Mouse (Mus musculus) intestine, embryonic 15.5 days (tissue): ENCODE results near the gene Rab29. TPM values are rescaled to one million over a fixed set of nuclear protein-coding genes. Genes with fewer than 3 reads are reported as not detected.

Experiments
- ATAC-seq: fragments of 200-750 bp; cut with Nextera tagmentation; 2 replicates; pipeline ENCODE4 v1.8.0; 2017; ENCODE audit warnings: moderate TSS enrichment, moderate library complexity
- H3K27ac ChIP-seq: fragments of 300-500 bp; sonication (generic); 2 replicates; pipeline ENCODE4 v1.5.1; 2015; ENCODE audit warnings: mild to moderate bottlenecking, inconsistent platforms
- H3K27me3 ChIP-seq: fragments of 300-500 bp; sonication (generic); replicated peaks from 2 replicates; pipeline ENCODE4 v1.6.1; 2015; ENCODE audit warnings: inconsistent platforms
- H3K36me3 ChIP-seq: fragments of 300-500 bp; sonication (generic); 2 replicates; pipeline ENCODE4 v1.6.1; 2015; ENCODE audit warnings: inconsistent platforms
- H3K4me1 ChIP-seq: fragments of 300-500 bp; sonication (generic); replicated peaks from 2 replicates; pipeline ENCODE4 v1.6.1; 2015; ENCODE audit warnings: inconsistent platforms
- H3K4me2 ChIP-seq: fragments of 300-500 bp; sonication (generic); replicated peaks from 2 replicates; pipeline ENCODE4 v1.6.1; 2015; ENCODE audit warnings: mild to moderate bottlenecking, inconsistent platforms
- H3K4me3 ChIP-seq: fragments of 300-500 bp; sonication (generic); replicated peaks from 2 replicates; pipeline ENCODE4 v1.5.1; 2015; ENCODE audit warnings: inconsistent platforms
- H3K9ac ChIP-seq: fragments of 300-500 bp; sonication (generic); 2 replicates; pipeline ENCODE4 v1.6.1; 2015; ENCODE audit warnings: inconsistent platforms
- H3K9me3 ChIP-seq: fragments of 300-500 bp; sonication (generic); 2 replicates; pipeline ENCODE4 v1.6.1; 2016; ENCODE audit warnings: inconsistent platforms
- WGBS: fragments of 180-500 bp; shearing (Covaris S2); methylation state at CpG from one replicate; pipeline ENCODE4 v1.1.7; 2015; 5-methylcytosine and 5-hydroxymethylcytosine counted together
- polyA plus RNA-seq: library from polyadenylated mRNA; unstranded; fragments of >200 nt; fragmentation: Nextera tagmentation; extraction: Ambion mirVana; gene quantifications from 2 replicates; pipeline ENCODE4 v1.2.1, GENCODE M21; 2015

The Rab29 gene
- polyA plus RNA-seq, 1 experiment from 2014 or later = 19.4 TPM

DNA sequence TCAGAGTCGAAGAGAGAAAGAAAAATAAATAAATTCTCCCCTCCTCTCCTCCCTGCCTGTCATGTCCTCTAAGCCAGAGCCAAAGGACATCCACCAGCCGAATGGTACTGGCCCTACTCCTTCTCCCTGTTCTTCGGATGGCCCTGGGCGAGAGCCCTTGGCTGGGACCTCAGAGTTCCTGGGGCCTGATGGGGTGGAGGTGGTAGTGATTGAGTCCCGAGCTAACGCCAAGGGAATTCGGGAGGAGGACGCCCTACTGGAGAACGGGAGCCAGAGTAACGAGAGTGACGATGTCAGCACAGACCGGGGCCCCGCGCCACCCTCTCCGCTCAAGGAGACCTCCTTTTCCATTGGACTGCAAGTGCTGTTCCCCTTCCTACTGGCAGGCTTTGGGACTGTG is 36.5 kb upstream of the Rab29 start:
- H3K9ac ChIP-seq = no peak overlapping the region
- peaks cover 9% of the 10 kb centered on the region for H3K4me1 ChIP-seq
- H3K36me3 ChIP-seq = no peaks in the 10 kb centered on the region
- no peak overlapping the region for H3K4me3 ChIP-seq
- WGBS = 90% methylated on average over 15 of the region's 15 CpGs
- H3K4me2 ChIP-seq = no peak overlapping the region
- no peak for ATAC-seq
- H3K27me3 ChIP-seq = no peaks in the 10 kb centered on the region
- no peak overlapping the region for H3K27ac ChIP-seq
- H3K9me3 ChIP-seq = no peaks in the 10 kb centered on the region

DNA sequence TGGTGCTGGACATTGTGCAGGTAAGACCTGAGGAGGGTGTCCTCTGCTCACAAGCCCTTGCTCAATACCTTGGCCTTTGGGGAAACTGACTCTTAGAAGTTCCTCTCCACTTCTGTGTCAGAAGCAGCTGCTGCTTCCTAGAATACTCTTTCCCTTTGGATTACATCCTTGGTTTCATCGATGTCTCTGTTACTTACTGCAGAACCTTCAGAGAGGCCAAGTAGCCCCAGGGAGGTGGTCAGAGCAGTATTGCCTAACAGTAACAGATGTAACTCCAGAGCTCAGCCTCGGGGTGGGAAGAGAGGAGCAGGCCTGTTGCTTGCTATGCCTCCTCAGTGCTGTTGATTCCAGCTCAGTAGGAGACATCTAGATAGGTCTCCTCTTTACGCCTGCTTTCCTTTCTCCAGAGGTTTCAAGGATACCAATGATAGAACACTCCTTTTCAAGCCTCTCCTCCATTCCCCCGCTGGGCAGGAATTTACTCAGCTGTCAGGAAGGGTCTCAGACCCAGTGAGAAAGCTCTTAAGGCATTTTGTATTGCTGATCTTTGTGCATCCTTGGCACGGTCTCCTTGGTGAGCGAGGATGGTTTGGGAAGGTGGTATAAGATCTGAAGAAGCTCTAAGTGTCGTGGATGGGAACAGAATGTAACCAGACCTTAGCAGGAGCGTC is 35.9 kb upstream of the Rab29 start:
- no peak overlapping the region for H3K9ac ChIP-seq
- no peak overlapping the region for H3K4me3 ChIP-seq
- no peaks in the 10 kb centered on the region for H3K9me3 ChIP-seq
- no peaks in the 10 kb centered on the region for H3K36me3 ChIP-seq
- H3K4me1 ChIP-seq = peaks cover 9% of the 10 kb centered on the region
- H3K27me3 ChIP-seq = no peaks in the 10 kb centered on the region
- H3K4me2 ChIP-seq = no peak overlapping the region
- 79% methylated on average over 8 of the region's 8 CpGs for WGBS
- H3K27ac ChIP-seq = no peak overlapping the region
- ATAC-seq = no peak

DNA sequence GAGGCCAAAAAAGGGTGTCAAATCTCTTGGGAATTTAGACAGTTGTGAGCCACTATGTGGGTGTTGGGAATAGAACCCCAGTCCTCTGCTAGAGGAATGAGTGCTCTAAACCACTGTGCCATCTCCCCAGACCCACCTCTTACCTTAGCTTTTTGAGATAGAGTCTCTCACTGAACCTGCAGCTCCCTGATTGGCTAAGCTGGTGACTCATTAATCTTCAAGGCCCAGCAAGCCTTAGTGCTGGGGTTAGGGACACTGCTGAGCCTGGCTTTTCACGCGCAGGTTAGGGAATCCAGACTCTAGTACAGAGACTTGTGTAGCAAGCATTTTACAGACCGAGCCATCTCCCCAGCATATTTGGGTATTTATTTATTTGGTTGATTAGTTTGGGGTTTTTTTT is 30.0 kb upstream of the Rab29 start:
- peaks cover 9% of the 10 kb centered on the region; the same call in 1 of the 2 replicates for H3K36me3 ChIP-seq
- WGBS = 78% methylated on average over 3 of the region's 3 CpGs
- no peak overlapping the region for H3K4me2 ChIP-seq
- no peak overlapping the region for H3K27ac ChIP-seq
- no peaks in the 10 kb centered on the region for H3K9me3 ChIP-seq
- no peaks in the 10 kb centered on the region for H3K4me1 ChIP-seq
- no peaks in the 10 kb centered on the region for H3K27me3 ChIP-seq
- H3K9ac ChIP-seq = no peak overlapping the region
- no peak overlapping the region for H3K4me3 ChIP-seq
- ATAC-seq = no peak

DNA sequence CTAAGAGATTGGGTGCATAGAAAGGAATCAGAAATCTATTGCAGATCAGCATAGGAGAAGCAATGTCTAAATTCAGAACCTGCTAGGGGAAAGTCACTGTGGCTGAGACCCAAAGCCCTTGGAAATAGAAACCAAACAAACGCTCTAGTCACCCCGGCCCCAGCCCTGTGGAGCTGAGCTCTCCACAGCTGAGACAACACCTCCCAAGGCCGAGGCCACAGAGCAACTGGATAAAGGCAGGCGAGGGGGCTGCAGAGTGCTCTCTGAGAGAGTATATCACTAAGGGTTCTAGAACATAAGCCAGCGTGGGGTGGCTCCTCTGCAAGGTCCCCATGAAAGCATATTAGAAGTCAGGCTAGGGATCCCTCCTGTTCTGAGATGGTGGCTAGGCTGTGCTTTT is 28.5 kb upstream of the Rab29 start:
- ATAC-seq = 0 out of 2 replicates have a peak, but pooled peaks have one; percentile 58
- peaks cover 21% of the 10 kb centered on the region; the same call in 1 of the 2 replicates for H3K36me3 ChIP-seq
- no peaks in the 10 kb centered on the region for H3K4me1 ChIP-seq
- WGBS = 75% methylated on average over 5 of the region's 5 CpGs
- H3K9ac ChIP-seq = no peak overlapping the region
- no peak overlapping the region for H3K4me2 ChIP-seq
- H3K4me3 ChIP-seq = no peak overlapping the region
- H3K27ac ChIP-seq = no peak overlapping the region
- H3K27me3 ChIP-seq = no peaks in the 10 kb centered on the region
- H3K9me3 ChIP-seq = no peaks in the 10 kb centered on the region

DNA sequence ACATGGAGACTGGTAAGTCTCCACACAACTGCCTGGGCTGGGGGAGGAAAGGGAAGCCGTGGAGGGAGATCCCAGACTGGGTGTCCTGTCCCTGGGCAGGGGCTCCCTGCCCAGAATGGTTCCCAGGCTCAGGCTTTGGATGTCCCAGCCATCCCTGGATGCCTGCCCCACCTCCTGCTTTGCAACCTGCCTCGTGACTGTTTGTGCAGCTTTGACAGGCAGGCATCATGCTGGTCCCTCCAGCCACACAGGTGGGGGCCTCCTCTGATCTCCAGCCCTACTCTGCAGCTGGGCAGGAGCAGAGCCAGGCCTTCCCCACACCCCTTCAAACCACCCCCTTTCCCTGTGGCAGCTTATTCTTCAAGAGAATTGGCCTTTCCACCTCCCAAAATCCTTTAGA is 27.7 kb upstream of the Rab29 start:
- Histone ChIP-seq H3K4me3 (no peak overlapping the region), H3K4me2 (no peak overlapping the region), H3K9ac (no peak overlapping the region), H3K36me3 (peaks cover 26% of the 10 kb centered on the region), H3K27me3 (no peaks in the 10 kb centered on the region), H3K4me1 (no peaks in the 10 kb centered on the region), H3K9me3 (no peaks in the 10 kb centered on the region), H3K27ac (no peak overlapping the region)
- WGBS = 68% methylated on average over 2 of the region's 2 CpGs
- no peak for ATAC-seq

DNA sequence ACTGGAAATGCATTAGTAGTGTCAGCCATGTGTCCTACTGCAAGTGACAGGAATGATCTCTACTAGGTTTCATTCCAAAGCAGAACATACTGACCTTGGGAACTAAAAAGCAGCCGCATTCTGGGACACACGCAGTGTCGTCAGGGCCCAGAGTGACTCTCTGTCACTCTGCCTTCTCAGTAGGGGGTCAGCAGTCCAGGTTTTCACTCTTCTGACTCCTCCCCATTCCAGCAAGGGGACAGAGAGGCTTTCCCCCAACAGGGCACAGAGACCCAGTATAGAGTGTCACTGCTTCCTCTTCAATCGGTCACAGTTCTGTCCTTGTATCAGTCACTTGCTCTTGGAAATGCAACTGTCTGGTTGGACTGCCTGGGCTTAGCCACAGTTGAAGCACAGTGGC is 24.8 kb upstream of the Rab29 start:
- no peak overlapping the region for H3K4me2 ChIP-seq
- peaks cover 38% of the 10 kb centered on the region for H3K36me3 ChIP-seq
- 94% methylated on average over 4 of the region's 4 CpGs for WGBS
- H3K27ac ChIP-seq = no peak overlapping the region
- H3K9me3 ChIP-seq = no peaks in the 10 kb centered on the region
- no peak overlapping the region for H3K9ac ChIP-seq
- no peaks in the 10 kb centered on the region for H3K4me1 ChIP-seq
- ATAC-seq = no peak
- H3K27me3 ChIP-seq = no peaks in the 10 kb centered on the region
- H3K4me3 ChIP-seq = no peak overlapping the region

DNA sequence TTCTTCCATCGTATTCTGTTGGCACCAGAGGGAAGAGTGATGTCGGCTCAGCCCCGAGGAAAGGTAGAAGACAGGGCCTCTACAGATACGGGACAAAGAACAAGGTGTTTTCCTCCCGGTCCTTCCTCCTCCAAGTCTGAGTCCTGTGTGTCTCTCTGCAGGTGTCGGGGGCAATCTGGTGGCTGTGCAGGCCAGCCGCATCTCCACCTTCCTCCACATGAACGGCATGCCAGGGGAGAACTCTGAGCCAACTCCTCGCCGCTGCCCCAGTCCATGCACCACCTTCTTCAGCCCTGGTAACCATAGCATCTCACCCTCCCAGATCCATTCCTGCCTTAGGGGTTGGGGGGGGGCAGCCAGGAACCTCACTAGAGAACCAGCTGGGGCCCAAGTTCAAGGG is 23.3 kb upstream of the Rab29 start:
- no peaks in the 10 kb centered on the region for H3K9me3 ChIP-seq
- H3K9ac ChIP-seq = no peak overlapping the region
- no peak for ATAC-seq
- no peak overlapping the region for H3K4me3 ChIP-seq
- no peaks in the 10 kb centered on the region for H3K4me1 ChIP-seq
- H3K27ac ChIP-seq = no peak overlapping the region
- H3K36me3 ChIP-seq = peaks cover 38% of the 10 kb centered on the region
- WGBS = 93% methylated on average over 10 of the region's 10 CpGs
- no peaks in the 10 kb centered on the region for H3K27me3 ChIP-seq
- no peak overlapping the region for H3K4me2 ChIP-seq

DNA sequence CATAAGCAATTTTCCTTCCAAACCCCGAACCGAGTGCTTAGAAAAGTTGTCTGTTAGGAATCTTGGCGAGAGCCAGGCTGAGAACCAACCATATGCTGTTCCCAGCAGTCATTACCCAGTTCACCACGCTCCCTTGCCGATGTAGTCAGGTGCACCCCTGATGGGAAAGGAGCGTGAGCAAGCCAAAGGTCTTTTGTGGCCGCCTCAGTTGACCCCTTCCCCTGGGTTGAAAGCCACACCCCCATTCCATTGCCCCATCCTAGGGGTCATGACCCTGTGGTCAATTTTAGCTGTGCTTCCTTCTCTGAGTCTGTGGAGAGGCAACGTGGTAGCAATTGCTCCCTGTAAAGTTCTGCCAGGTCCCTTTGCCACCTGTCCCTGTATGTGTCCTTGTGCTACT is 22.1 kb upstream of the Rab29 start:
- 80% methylated on average over 8 of the region's 8 CpGs for WGBS
- no peak overlapping the region for H3K9ac ChIP-seq
- no peak overlapping the region for H3K4me2 ChIP-seq
- no peaks in the 10 kb centered on the region for H3K9me3 ChIP-seq
- no peaks in the 10 kb centered on the region for H3K27me3 ChIP-seq
- H3K36me3 ChIP-seq = peaks cover 38% of the 10 kb centered on the region
- no peak overlapping the region for H3K4me3 ChIP-seq
- no peak for ATAC-seq
- no peak overlapping the region for H3K27ac ChIP-seq
- H3K4me1 ChIP-seq = no peaks in the 10 kb centered on the region

DNA sequence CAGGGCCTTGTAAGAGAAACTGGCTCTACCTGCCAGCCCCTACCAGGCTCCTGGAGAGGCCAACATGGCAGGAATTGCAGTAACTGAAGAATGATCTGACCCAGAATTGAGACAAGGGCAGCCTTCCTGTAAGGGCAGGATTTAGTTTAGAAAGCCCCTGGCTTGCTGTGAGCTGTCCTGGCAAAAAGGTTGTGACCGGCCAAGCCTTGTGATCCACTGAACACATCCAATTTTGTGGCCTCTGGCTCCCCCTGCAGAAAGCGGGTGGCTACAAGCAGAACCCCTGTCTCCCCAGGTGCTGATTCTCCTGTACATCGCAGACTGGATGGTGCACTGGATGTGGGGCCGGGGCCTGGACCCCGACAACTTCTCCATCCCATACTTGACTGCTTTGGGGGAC is 20.8 kb upstream of the Rab29 start:
- Histone ChIP-seq H3K27ac (no peak overlapping the region), H3K4me1 (no peaks in the 10 kb centered on the region), H3K9me3 (no peaks in the 10 kb centered on the region), H3K36me3 (peaks cover 35% of the 10 kb centered on the region), H3K27me3 (no peaks in the 10 kb centered on the region), H3K4me3 (no peak overlapping the region), H3K9ac (no peak overlapping the region), H3K4me2 (no peak overlapping the region)
- 81% methylated on average over 5 of the region's 5 CpGs for WGBS
- no peak for ATAC-seq

DNA sequence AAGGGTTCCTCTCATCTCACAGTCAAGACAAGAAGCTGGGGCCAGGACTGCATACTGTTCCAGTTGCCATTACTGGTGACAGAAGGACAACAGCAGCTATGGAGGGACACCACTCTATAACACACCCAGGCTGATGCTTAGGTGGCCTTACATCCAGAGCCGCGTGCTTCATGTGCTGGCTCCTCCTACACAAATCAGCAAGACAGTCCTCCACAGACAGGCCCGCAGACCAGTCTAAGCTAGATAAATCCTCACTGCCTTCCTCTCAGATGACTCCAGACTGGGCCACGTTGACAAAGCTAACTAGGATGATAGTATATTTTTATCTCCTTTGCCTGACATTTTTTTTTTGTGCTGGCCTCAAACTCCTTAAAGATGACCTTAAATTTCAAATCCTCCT is 5.2 kb upstream of the Rab29 start:
- Histone ChIP-seq H3K27me3 (no peaks in the 10 kb centered on the region), H3K9ac (no peak overlapping the region), H3K9me3 (no peaks in the 10 kb centered on the region), H3K4me2 (no peak overlapping the region), H3K27ac (no peak overlapping the region), H3K36me3 (no peaks in the 10 kb centered on the region), H3K4me1 (no peaks in the 10 kb centered on the region), H3K4me3 (no peak overlapping the region)
- 72% methylated on average over 4 of the region's 4 CpGs for WGBS
- ATAC-seq = no peak

DNA sequence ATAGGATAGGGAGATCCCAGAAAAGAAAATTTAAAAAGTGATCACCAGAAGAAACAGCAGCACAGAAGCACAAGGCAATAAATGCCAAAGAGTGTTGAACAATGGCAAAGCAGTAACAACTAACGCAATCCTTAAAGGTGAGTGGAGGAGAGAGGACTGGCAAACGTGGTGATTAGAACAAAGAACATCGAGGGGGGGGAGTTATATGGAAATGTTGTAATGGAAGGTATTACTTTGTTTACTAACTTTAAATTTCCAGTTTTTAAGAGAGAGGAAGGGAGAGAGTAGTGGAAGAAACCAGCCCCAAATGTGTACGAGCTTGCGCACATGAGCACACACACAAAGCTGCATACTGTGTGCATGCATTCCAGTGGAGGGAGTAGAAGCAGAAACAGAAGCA is 1.4 kb upstream of the Rab29 start:
- Histone ChIP-seq H3K36me3 (no peaks in the 10 kb centered on the region), H3K4me3 (no peak overlapping the region), H3K27ac (no peak overlapping the region), H3K4me2 (no peak overlapping the region), H3K27me3 (no peaks in the 10 kb centered on the region), H3K4me1 (no peaks in the 10 kb centered on the region; the same call in 1 of the 2 replicates), H3K9ac (no peak overlapping the region), H3K9me3 (no peaks in the 10 kb centered on the region)
- WGBS = 79% methylated on average over 5 of the region's 5 CpGs
- no peak for ATAC-seq

DNA sequence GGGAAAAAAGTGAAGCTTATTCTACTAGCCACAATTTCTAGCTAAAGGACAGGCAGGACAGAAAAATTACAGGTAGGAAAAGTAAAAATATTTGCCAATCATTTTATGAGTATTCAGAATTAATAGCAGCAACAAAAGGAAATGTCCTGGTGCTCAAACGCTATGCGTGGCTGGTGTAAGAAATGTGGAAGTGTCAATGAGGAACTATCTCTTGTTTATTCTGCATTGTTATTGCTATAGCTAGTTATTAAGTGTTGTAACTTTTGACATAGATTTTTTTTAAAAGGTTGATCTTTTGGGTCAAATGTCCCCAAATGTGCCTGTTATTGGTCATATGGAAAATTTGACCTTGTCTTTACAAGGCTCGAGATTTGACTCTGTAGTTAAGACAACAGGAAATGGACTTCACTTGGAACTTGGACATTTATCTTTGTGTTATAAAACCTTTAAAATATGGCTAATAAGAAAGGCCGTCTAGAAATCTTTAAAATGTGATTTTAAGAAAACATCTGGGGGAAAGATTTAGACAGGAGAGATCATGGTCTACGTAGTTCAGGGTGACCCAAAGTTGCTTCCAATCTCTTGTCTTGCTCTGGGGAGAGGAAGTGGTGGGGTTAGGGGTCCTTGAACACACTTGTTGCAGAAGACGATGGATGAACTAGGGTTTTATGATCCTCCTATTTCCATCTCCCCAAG is 572 bp upstream of the Rab29 start:
- Histone ChIP-seq H3K4me1 (no peaks in the 10 kb centered on the region; the same call in 1 of the 2 replicates), H3K4me2 (no peak overlapping the region), H3K27me3 (no peaks in the 10 kb centered on the region), H3K9me3 (no peaks in the 10 kb centered on the region), H3K4me3 (no peak overlapping the region), H3K36me3 (no peaks in the 10 kb centered on the region), H3K27ac (no peak overlapping the region), H3K9ac (no peak overlapping the region)
- peak; percentile 38 for ATAC-seq
- WGBS = 75% methylated on average over 6 of the region's 6 CpGs

DNA sequence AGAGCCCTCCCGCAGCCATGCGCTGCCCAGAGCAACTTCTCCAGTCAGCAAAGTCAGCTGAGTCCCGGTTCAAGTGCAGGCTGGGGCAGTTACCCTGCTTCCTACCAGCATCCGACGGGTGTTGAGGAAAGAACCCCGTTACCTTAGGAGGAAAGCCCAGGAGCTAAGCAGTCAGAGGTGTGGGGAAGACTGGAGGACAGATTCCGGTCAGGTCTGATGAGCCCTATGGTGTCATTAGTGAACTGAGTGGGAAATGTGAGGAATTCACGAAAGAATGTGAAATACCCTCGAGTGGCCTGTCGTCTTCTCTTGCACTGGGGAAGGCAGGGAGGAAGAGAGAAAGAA is 894 bp downstream of the Rab29 start:
- H3K27me3 ChIP-seq = no peaks in the 10 kb centered on the region
- peak overlapping the region; percentile 89 for H3K4me2 ChIP-seq
- H3K9me3 ChIP-seq = no peaks in the 10 kb centered on the region
- ATAC-seq = no peak
- peak overlapping the region; percentile 71 for H3K4me3 ChIP-seq
- no peaks in the 10 kb centered on the region for H3K36me3 ChIP-seq
- peak overlapping the region; percentile 61 for H3K9ac ChIP-seq
- no peak overlapping the region for H3K27ac ChIP-seq
- H3K4me1 ChIP-seq = no peaks in the 10 kb centered on the region; the same call in 1 of the 2 replicates
- WGBS = 21% methylated on average over 10 of the region's 10 CpGs
